Mouse (Mus musculus): ENCODE data around the gene Large2.

The Large2 gene

DNA sequence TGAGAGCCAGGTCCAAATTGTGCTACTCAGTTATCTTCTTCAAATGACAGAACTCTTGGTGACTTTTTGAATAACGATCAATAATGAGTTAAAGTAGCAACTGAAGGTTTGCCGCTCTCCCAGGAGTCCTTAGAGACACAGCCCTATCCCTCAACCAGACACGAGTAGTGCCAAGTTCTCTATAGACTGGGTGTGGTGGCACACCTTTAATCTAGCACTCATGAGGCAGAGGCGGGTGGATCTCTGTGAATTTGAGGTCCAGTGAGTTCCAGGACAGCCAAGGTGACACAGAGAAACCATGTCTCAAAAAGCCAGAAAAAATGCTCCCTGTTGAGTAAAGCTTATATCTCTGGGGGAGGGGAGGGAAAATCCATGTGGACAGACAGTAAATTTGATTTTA, 47.1 kb downstream of the Large2 start:
- DNase-seq: no peak

DNA sequence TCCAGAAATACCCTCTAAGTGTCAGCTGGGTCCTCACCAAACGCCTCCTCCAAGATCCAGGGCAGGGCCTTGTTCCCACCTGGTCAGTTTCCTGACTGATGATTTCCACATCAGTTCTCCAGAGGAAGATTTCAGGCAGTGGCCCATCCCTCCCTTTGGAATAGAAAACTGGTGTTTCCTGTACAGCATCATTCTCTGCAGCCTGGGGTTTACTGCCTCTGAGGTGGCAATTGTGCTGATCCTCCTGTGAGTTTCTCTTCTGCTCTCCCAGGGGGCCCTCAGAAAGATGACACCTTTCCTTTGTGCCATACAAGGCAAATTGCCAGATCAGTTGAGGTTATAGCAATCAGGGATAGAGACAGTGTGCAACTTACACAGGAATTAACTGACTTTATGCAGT, 48.4 kb downstream of the Large2 start:
- DNase-seq: no peak

DNA sequence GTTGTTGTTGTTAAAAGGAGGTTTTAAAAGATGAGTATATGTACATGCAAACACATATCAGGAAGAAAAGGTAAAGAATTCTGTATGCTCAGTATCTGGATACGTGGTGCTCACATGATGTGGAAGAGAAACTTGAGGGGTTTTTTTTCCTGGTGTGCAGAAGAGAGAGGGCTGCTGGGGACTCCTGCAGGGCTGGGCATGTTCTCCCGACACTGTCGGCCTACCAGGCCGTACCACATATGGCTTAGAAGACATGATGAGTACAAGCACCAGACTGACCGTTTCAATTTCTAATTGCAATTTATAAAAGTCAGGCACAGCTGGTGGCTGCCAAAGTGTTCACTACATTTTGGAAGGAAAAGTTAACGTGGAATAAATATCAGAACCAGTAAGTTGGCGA, 49.0 kb downstream of the Large2 start:
- no peak for DNase-seq

DNA sequence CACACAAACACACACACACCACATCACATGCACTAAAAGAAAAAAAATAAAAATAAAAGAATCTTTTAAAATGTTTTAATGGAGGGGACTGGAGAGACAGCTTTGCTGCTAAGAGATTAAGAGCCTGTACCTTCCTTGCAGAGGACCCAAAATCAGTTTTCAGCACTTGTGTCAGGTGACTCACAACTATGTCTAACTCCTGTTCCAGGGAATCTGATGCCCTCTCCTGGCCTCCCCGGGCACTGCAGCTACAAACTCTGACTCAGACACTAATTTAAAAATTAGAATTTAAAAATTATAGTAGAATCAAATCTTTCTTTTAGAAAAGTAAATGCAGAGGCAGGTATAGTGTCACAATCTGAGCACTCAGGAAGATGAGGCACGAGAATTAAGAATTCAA, 52.0 kb downstream of the Large2 start:
- peak; percentile 54 for DNase-seq

DNA sequence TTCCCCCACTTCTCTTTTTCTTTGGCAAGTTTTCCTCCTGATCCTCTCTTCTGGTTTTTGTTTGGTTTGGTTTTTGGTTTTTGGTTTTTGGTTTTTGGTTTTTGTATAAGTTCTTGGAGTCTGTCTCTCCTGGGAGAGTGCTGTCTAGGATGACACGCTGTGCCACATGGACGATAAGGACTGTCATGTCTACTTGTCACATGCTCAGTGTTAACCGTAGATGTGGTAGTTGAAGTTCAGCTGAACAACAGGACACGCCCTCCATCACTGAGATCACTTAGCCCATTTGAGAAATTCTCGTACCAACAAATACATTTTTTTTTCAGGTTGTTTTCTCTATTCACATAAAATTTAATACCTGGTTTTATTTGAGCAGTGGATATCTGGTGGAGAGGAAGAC, 57.4 kb downstream of the Large2 start:
- DNase-seq: no peak

DNA sequence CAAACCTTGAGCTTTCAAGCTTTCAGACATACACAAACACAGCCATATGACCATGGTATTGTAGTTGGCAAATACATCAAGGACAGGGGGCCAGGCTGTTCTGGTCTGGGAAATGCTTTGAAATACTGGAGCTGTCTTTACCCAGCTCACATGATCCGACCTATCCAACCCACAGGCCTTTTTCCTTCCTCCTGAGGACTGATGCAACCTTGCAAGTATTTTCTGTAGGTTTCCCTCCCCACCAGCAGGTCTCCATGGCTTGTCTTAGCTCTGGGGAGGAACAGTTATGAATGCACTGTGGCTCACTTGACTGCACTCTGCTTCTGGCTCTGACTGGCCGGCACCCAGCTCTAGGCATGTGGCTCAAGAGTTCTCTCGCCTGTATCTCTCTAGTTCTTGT, 58.0 kb downstream of the Large2 start:
- DNase-seq: no peak

All from kidney, postnatal 10 days (tissue).